Mouse (Mus musculus) c-Kit-positive CD71-positive TER-119-negative erythroid progenitor cells, embryonic 14.5 days (primary cell): Measurements from ENCODE around the gene 4930550C14Rik.

Experiments used
- DNase-seq: peaks from one replicate; pipeline ENCODE4 v3.0.0-alpha.2; 2013; ENCODE audit warnings: low read depth

4930550C14Rik gene

DNA sequence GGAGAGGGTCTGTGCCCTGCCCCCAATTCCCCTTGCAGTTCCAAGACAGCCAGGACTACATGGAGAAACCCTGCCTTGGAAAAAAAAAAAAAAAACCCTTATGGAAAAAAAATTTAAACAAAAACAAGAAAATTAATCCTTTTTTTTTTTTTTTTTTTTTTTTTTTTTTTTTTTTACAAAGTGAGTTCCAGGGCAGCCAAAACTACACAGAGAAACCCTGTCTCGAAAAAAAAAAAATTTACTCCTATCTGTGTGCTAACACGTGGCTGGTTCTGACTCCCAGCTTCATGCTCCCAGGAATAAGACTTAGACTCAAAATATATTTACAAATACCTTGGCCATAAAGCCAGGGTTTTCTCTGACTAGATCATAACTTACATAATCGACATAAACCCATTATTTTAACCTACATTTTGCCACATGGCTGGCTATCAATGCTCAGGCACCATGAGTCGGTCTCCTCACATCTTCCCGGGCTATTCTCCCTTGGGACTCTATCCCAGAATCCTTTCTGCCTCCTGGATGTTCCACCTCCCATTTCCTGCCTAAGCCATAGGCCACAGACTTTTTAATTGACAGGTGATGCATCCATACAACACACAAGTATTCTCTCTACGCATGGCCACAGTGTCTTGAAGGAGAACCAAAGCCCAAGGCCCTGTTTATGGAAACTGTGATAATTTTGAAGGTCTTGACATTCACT is 2.1 kb downstream of the 4930550C14Rik start:
- no peak for DNase-seq

DNA sequence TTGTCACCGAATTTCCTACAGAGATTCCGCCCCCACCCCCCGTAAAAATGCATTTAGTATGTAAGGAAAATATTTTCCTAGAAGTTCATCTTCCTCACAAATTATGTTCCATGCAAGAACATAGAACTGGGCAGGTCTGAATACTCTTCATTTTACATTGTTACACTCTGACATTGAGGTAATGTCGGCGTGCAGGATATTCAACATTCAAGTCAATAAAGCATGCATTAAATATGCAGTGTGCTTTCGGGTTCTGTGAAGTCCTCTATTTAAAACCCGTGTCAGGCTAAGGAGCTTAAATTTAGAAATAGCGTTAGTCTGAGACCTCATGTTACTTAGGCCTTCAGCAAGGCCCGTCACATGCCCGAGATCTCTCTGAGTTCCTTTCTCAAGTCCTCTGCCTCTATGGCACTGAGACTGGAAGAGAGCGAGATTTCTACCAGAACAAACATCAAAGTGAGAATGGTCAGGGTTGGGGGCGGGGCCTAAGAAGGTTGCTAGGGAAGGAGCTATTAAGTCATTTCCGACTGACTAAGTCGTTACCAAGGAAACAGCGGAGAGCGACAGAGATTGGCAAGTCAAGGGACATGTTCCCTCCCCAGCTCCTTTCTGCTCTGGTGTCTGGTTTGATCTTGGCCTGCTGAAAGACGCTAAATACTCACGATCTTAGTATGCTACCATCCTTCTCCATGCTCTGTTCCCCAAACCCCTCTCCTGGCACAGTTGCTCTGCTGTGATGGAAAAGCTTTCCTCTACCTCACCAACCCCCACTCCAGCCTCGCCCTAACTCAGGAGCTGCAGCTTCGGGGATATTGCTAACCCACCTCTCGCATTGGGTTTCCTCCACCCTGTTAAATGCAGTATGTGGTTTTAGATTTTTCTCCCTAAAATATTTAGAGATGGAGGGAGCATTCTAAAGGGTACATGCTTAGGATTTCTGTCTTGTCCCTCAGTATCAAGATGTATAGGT is 2.9 kb downstream of the 4930550C14Rik start:
- no peak for DNase-seq

DNA sequence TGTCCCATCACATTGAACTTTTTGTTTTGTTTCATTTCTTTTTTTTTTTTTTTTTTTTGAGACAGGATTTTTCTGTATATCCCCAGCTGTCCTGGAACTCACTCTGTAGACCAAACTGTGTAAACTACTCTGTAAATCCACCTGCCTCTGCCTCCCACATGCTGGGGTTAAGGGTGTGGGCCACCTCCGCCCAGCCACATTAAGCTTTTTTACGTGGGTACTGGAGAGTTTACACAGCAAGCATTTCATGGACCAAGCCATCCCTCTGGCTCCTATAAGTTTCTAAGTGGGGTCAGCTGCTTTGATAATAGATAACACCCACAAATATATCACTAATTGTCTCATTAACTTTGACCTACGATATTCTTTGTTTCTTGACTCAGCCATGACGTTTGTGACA is 6.4 kb downstream of the 4930550C14Rik start:
- DNase-seq, result no peak

DNA sequence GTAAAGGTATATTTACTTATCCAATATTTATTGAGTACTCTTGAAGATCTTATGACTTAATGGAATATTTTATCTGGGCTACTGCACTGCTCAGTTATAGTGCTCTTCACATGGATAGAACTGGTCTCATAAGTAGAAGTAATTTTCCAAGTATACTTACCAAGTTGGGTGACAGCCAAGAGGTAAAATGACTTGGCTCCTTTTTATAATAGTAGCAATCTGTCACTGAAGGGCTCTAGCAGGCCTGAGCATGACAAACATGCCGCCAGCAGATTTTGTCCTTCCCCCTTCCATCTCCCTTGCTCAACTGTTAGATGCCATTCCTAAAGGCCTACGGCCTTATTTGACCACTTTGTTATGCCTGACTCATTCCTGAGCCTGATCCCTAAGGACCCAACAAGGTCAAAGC is 6.8 kb downstream of the 4930550C14Rik start:
- DNase-seq, result no peak

DNA sequence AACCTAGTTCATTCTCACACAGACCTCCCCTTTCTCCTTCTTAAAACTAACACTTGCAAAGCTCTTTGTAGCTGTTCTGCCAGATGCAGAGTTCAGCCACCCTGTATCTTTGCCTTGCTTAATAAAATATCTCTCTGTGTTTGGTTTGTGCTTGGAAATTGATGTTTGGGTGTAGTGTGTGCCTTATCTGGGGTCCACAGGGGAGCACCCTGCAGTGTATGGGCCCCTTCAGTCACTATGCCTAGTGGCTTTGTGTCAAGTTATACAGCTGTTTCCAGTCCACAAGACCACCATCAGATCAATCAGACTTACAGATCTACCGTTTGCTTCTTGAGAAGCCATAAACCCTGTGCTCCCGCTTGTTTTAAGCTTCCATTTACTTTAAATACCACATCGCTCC is 7.3 kb downstream of the 4930550C14Rik start:
- no peak for DNase-seq

DNA sequence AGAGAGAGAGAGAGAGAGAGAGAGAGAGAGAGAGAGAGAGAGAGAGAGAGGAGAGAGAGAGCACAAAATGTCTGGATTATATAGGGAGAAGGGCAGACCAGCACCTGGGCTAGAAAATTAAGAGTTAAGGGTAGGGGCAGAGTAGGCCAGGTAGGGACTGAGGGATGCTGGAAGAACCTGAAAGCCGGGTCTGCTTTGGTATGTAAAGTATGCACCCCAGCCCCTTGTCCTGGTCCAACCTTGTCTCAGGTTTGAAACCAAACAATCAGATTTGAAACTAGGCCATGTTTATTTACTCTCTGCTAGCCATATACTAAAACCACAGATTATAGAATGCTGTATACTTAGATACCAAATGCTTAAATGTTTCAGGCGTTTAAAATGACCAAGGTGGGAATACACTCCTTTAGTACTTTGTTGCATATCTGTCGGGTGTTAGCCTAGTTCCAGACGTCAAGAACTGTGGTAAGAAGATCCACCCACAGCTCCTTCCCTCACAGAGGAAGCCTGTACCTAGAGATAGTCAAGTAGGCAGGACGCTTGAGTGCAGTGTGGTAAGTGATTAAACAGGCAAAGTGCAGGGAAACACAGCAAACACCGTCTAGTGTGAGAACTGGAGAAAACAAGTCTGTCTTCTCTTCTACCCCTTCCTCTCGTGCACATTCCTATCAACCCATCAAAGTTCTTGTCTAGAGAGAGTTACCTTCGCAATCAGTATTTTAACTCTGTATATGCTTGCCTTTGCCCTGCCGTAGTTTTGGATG is 20.2 kb downstream of the 4930550C14Rik start:
- peak; percentile 61 for DNase-seq

DNA sequence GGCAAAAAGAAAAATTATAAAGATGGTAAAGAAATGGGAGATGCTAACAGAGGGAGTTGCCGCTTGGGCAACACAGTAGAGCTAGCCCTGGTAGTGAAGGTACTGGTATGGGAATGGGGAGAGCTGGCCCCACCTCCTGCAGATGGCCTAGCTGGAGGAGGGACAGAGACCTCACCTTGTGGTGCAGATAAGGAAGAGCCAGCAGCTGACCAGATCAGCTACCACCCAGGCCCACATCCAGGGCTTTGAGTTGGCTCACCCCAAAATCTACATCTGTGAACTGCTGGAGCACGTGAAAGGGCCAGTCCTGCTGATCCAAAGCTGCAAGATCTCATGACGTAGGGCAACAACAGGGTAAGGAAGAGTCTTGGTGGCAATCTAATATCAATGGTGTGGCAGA is 24.6 kb downstream of the 4930550C14Rik start:
- no peak for DNase-seq

DNA sequence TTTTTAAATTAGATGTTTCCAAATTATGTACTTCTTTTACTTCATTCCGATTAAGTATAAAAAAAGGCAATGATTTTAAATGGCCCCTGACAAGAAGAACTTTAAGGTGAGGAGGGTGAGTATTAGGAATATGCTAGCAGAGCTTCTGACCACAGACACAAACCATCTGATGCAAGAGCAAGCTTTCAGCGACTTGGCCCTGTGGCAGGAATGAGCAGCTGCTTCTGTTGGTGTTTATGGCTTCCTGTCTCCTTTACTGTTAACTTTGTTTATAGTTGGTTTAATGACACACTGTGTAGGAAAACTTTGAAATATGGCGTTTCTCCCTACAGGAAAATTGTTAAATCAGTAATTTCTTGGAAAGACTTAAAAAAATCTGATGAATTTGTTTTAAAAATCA is 25.5 kb downstream of the 4930550C14Rik start:
- no peak for DNase-seq

DNA sequence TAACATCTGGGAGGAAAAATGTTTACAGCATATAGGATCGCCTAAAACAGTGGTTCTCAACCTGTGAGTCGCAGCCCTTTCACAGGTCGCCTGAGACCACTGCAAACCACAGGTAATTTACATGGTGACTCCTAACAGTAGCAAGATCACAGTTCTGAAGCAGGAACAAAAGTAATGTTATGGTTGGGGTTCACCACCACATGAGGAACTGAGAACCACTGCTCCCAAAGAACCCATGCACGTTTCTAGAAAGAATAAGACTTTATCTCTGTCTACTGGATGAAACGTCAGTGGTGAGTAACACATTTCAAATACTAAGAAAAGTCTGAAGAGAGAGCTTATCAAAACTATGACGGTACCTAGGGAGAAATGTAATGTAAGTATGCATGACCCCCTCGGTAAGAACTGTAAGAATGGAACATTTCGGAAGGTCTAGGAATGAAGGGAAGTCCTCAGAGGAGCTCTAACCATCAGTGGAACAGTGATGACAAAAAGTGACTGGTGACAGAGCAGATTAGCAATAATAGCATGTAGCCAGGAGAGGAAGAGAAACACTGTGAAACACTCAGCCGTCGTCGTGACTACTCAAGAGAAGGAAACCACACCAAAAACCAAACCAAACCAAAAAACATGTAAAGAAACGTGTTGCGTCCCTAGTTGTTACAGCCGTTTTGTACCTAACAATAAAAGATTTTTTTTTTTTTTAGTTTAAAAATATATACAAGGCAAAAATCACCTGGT is 33.9 kb downstream of the 4930550C14Rik start:
- no peak for DNase-seq

DNA sequence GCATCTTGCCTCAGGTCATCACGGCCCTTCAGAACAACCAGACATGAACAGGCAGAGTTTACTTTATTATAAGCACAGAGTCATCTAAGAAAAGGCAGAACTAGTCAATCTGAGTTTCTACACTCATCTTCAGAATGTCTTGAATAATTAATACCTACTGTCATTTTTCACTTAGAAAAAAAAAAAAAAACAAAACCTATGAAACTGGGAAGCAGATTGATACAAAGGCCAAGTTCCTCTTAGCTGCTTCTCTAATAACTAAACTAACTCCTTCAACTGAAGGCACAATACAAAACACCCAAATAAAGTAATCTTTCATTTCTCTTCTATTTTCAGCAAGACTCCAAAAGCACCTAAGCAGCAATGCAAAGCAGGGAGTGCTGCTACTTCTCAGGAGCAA is 48.5 kb downstream of the 4930550C14Rik start:
- DNase-seq, result no peak

DNA sequence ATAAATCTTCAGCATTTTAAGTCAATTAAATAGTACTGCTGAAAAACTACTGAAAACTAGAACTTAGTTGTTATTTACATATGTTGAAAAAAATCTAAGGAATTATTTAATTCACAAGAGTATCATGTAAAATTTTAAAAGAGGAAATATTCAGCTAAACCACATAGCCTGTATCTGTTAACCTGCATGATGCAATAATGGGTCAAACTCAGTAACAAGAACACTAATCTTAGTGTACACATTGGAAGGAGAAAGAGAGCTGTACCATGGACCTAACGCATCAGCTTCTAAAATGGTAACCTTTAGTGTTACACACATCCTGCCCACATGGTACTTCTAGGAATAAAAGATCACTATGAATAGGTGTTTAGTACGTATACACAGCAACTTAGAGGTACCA is 49.9 kb downstream of the 4930550C14Rik start:
- no peak for DNase-seq

DNA sequence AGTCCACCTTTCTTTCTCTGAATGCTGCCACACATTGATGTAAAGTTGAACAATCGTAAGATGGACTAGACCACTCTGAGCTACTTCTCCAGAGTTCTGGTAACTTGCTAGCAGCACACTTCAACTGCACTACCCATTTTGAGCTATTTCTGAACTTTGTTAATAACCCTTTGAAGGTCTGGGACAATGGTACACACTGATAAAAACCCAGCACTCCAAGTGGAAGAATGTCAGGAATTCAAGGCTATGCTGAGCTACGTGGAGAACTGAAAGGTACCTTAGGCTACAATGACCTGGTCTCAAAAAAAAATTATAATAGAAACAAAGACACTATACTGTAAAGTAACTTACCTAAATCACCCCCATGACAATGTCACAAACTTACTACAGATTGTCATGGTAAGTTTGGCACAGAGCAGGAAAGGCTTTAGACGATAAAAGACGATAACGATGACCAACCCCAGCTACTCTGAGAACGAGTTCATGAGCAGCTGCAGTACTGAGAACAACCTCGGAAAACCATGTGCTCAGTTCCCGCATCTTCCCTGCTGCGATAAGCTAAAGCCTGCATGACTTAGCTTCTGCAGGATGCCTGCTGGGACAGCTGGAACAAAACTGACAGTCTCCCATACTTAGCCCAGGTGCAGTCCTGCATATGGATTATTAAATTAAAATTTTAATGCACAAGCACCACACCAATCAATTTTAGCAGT is 70.8 kb downstream of the 4930550C14Rik start:
- DNase-seq, result no peak
